Mouse (Mus musculus) lung, postnatal 25 days (tissue): ENCODE data around the gene Jam2.
A peak's percentile ranks its signal among the peaks of the same experiment; 100 is the strongest.

Experiments used
- DNase-seq: peaks from one replicate; pipeline ENCODE4 v3.0.0; 2022; ENCODE audit warnings: low spot score

The Jam2 gene

DNA sequence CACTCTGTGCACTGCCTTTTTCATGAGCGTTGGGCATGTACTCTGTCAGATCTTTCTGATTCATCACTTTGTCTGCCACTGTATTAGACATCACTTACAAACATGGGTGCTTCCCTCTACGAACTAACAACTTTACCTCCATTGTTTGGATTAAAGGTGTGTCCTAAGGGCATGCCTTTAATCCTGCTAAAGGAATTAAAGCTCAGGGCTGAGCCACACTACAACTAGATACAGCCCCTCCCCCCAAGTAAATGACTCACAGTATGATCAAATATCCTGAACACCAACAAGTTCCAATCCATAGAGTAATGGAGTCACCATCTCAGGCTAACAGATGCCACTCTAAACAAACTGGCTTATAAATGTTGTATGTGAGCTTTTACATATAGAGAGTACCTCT lies 64.7 kb downstream of the Jam2 start:
- no peak for DNase-seq

DNA sequence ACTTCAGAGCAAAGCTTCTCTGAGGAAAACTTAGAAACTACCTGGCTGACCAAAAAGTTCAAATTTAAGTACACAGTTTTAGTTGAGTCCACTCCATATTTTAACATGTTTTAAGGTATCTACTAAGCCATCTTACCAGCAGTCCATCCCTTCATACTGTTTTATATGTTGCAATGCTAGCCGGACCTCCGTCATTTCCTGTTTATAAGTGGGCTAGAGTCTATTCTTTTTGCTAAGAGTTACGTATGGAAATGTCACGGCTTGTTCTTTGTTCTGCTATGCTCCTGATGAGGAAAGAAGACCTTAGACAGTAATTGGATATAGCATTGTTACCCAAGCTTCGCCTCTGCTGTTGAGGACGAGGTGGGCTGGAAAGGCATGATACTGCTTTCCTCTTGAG lies 79.6 kb downstream of the Jam2 start:
- no peak for DNase-seq

DNA sequence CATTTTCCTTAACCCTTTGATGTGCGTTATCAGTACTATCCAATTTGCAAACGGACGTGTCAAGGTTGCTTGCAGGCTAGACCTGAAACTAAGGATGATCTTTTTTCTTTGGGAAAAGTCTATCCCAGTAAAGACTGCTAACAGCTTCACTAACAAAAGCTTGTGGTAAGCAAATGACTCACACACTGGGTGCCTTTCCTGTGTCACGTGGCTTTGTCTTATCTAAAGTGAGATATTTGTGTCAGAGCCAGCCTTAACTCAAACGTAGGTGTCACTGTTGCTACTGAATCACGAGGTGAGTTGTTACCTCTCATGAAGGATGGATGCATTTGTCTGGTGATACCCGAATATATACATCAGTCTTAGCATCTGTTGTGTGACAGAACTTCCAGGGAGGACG lies 90.7 kb downstream of the Jam2 start:
- no peak for DNase-seq

DNA sequence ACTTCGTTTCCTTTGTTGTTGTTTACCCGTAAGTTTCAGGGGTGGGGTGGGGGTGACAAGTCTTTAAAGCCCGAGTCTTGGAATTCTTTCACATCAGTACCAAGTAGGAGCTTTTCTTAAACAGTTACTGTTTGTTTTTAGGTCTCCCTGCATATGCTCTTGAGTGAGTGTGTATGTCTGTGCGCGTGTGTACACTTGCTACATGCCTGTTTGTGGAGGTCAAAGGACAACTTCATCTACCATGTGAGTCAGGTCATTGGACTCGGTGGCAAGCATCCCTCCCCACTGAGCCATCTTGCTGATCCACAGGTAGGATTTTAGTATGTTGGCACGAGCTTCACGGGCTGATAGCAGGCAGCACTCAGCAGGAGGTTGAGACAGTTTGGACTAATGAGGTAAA lies 99.9 kb downstream of the Jam2 start:
- DNase-seq = no peak

- peak; percentile 3 for DNase-seq
Observed at GRCm38 (mm10) chr16:84875012-84875717, 101.2 kb downstream of the Jam2 start.
